Mouse (Mus musculus): ENCODE measurements around the gene Psors1c2.

Psors1c2 gene

GRCm38 (mm10) chr17:35532901-35533300, at the start of gene Psors1c2:
Psors1c2 (plus strand) TSS chr17:35533201.
- H3K27me3 ChIP-seq (ENCODE audit: insufficient read depth, low read length), result no peaks in the 10 kb centered on the region
- peaks cover 20% of the 10 kb centered on the region for H3K36me3 ChIP-seq (ENCODE audit: insufficient read depth, low read length)
- peaks cover 75% of the 10 kb centered on the region for H3K4me1 ChIP-seq (replicated peaks; ENCODE audit: low read depth, low read length)
- H3K4me3 ChIP-seq (replicated peaks; ENCODE audit: low read length), result peak within 1 kb of the TSS; percentile 26
- H3K9me3 ChIP-seq (ENCODE audit: low read length), result no peaks in the 10 kb centered on the region
- TF ChIP-seq NANOG (IDR thresholded peaks at IDR 0.05; ENCODE audit: borderline replicate concordance, low read length) (no peak), POU5F1 (IDR thresholded peaks at IDR 0.05; ENCODE audit: borderline replicate concordance, low read length) (no peak), CTCF (conservative IDR thresholded peaks at IDR 0.05; ENCODE audit: low read length) (no peak)

- Histone ChIP-seq H3K4me3 (replicated peaks; ENCODE audit: low read length) (no peak overlapping the region), H3K9me3 (ENCODE audit: low read length) (no peaks in the 10 kb centered on the region), H3K4me1 (replicated peaks; ENCODE audit: low read depth, low read length) (peaks cover 44% of the 10 kb centered on the region)
These were observed 48.9 kb upstream of the Psors1c2 start for GRCm38 (mm10) chr17:35484066-35484465.

GRCm38 (mm10) chr17:35485702-35486101, 47.3 kb upstream of the Psors1c2 start:
- TF ChIP-seq CTCF (conservative IDR thresholded peaks at IDR 0.05; ENCODE audit: low read length) (no peak), NANOG (IDR thresholded peaks at IDR 0.05; ENCODE audit: borderline replicate concordance, low read length) (peak; percentile 44; the same call in 1 of the 2 replicates)
- no peaks in the 10 kb centered on the region for H3K27me3 ChIP-seq (ENCODE audit: insufficient read depth, low read length)
- no peak overlapping the region for H3K4me3 ChIP-seq (replicated peaks; ENCODE audit: low read length)
- no peaks in the 10 kb centered on the region for H3K36me3 ChIP-seq (ENCODE audit: insufficient read depth, low read length)
- peaks cover 59% of the 10 kb centered on the region for H3K4me1 ChIP-seq (replicated peaks; ENCODE audit: low read depth, low read length)
- H3K9me3 ChIP-seq (ENCODE audit: low read length), result no peaks in the 10 kb centered on the region

More at GRCm38 (mm10) chr17:35484066-35484465, 48.9 kb upstream of the Psors1c2 start:
- H3K27me3 ChIP-seq (ENCODE audit: insufficient read depth, low read length), result no peaks in the 10 kb centered on the region
- TF ChIP-seq CTCF (conservative IDR thresholded peaks at IDR 0.05; ENCODE audit: low read length) (peak; percentile 88), POU5F1 (IDR thresholded peaks at IDR 0.05; ENCODE audit: borderline replicate concordance, low read length) (no peak), NANOG (IDR thresholded peaks at IDR 0.05; ENCODE audit: borderline replicate concordance, low read length) (no peak)
- H3K36me3 ChIP-seq (ENCODE audit: insufficient read depth, low read length), result no peaks in the 10 kb centered on the region

- H3K27me3 ChIP-seq (ENCODE audit: insufficient read depth, low read length), result no peaks in the 10 kb centered on the region
- no peaks in the 10 kb centered on the region for H3K36me3 ChIP-seq (ENCODE audit: insufficient read depth, low read length)
- H3K4me1 ChIP-seq (replicated peaks; ENCODE audit: low read depth, low read length), result peaks cover 69% of the 10 kb centered on the region
- peak overlapping the region; percentile 57 for H3K4me3 ChIP-seq (replicated peaks; ENCODE audit: low read length)
- no peaks in the 10 kb centered on the region for H3K9me3 ChIP-seq (ENCODE audit: low read length)
- TF ChIP-seq POU5F1 (IDR thresholded peaks at IDR 0.05; ENCODE audit: borderline replicate concordance, low read length) (no peak), CTCF (conservative IDR thresholded peaks at IDR 0.05; ENCODE audit: low read length) (no peak), NANOG (IDR thresholded peaks at IDR 0.05; ENCODE audit: borderline replicate concordance, low read length) (no peak)
These were observed 46.3 kb upstream of the Psors1c2 start for GRCm38 (mm10) chr17:35486726-35487125.

- peaks cover 77% of the 10 kb centered on the region for H3K4me1 ChIP-seq (replicated peaks; ENCODE audit: low read depth, low read length)
- TF ChIP-seq POU5F1 (IDR thresholded peaks at IDR 0.05; ENCODE audit: borderline replicate concordance, low read length) (no peak), CTCF (conservative IDR thresholded peaks at IDR 0.05; ENCODE audit: low read length) (no peak), NANOG (IDR thresholded peaks at IDR 0.05; ENCODE audit: borderline replicate concordance, low read length) (no peak)
- no peaks in the 10 kb centered on the region for H3K9me3 ChIP-seq (ENCODE audit: low read length)
- H3K36me3 ChIP-seq (ENCODE audit: insufficient read depth, low read length), result no peaks in the 10 kb centered on the region
- no peak overlapping the region for H3K4me3 ChIP-seq (replicated peaks; ENCODE audit: low read length)
- no peaks in the 10 kb centered on the region for H3K27me3 ChIP-seq (ENCODE audit: insufficient read depth, low read length)
These were observed 45.0 kb upstream of the Psors1c2 start for GRCm38 (mm10) chr17:35488041-35488440.

- Histone ChIP-seq H3K4me3 (replicated peaks; ENCODE audit: low read length) (peak overlapping the region; percentile 45), H3K4me1 (replicated peaks; ENCODE audit: low read depth, low read length) (peaks cover 80% of the 10 kb centered on the region), H3K36me3 (ENCODE audit: insufficient read depth, low read length) (no peaks in the 10 kb centered on the region), H3K27me3 (ENCODE audit: insufficient read depth, low read length) (no peaks in the 10 kb centered on the region), H3K9me3 (ENCODE audit: low read length) (no peaks in the 10 kb centered on the region)
- TF ChIP-seq NANOG (IDR thresholded peaks at IDR 0.05; ENCODE audit: borderline replicate concordance, low read length), result peak; percentile 54; the same call in 1 of the 2 replicates
- no peak for TF ChIP-seq CTCF (conservative IDR thresholded peaks at IDR 0.05; ENCODE audit: low read length)
These were observed 42.7 kb upstream of the Psors1c2 start for GRCm38 (mm10) chr17:35490320-35490719.

- Histone ChIP-seq H3K36me3 (ENCODE audit: insufficient read depth, low read length) (no peaks in the 10 kb centered on the region), H3K27me3 (ENCODE audit: insufficient read depth, low read length) (no peaks in the 10 kb centered on the region), H3K4me1 (replicated peaks; ENCODE audit: low read depth, low read length) (peaks cover 79% of the 10 kb centered on the region), H3K4me3 (replicated peaks; ENCODE audit: low read length) (no peak overlapping the region), H3K9me3 (ENCODE audit: low read length) (no peaks in the 10 kb centered on the region)
- TF ChIP-seq POU5F1 (IDR thresholded peaks at IDR 0.05; ENCODE audit: borderline replicate concordance, low read length) (no peak), CTCF (conservative IDR thresholded peaks at IDR 0.05; ENCODE audit: low read length) (no peak), NANOG (IDR thresholded peaks at IDR 0.05; ENCODE audit: borderline replicate concordance, low read length) (no peak)
These were observed 35.9 kb upstream of the Psors1c2 start for GRCm38 (mm10) chr17:35497124-35497523.

- H3K9me3 ChIP-seq (ENCODE audit: low read length), result no peaks in the 10 kb centered on the region
- no peak for TF ChIP-seq CTCF (conservative IDR thresholded peaks at IDR 0.05; ENCODE audit: low read length)
- TF ChIP-seq POU5F1 (IDR thresholded peaks at IDR 0.05; ENCODE audit: borderline replicate concordance, low read length), result no peak
- TF ChIP-seq NANOG (IDR thresholded peaks at IDR 0.05; ENCODE audit: borderline replicate concordance, low read length), result no peak
- peaks cover 72% of the 10 kb centered on the region for H3K4me1 ChIP-seq (replicated peaks; ENCODE audit: low read depth, low read length)
- H3K4me3 ChIP-seq (replicated peaks; ENCODE audit: low read length), result peak overlapping the region; percentile 61
- H3K36me3 ChIP-seq (ENCODE audit: insufficient read depth, low read length), result peaks cover 7% of the 10 kb centered on the region
- no peaks in the 10 kb centered on the region for H3K27me3 ChIP-seq (ENCODE audit: insufficient read depth, low read length)
These were observed 30.8 kb upstream of the Psors1c2 start for GRCm38 (mm10) chr17:35502226-35502625.

- peak overlapping the region; percentile 61 for H3K4me3 ChIP-seq (replicated peaks; ENCODE audit: low read length)
- peaks cover 13% of the 10 kb centered on the region for H3K36me3 ChIP-seq (ENCODE audit: insufficient read depth, low read length)
- H3K27me3 ChIP-seq (ENCODE audit: insufficient read depth, low read length), result no peaks in the 10 kb centered on the region
- TF ChIP-seq NANOG (IDR thresholded peaks at IDR 0.05; ENCODE audit: borderline replicate concordance, low read length), result no peak
- no peak for TF ChIP-seq CTCF (conservative IDR thresholded peaks at IDR 0.05; ENCODE audit: low read length)
- no peak for TF ChIP-seq POU5F1 (IDR thresholded peaks at IDR 0.05; ENCODE audit: borderline replicate concordance, low read length)
- H3K4me1 ChIP-seq (replicated peaks; ENCODE audit: low read depth, low read length), result peaks cover 72% of the 10 kb centered on the region
- H3K9me3 ChIP-seq (ENCODE audit: low read length), result no peaks in the 10 kb centered on the region
These were observed 30.2 kb upstream of the Psors1c2 start for GRCm38 (mm10) chr17:35502762-35503161.
